Mouse (Mus musculus): ENCODE results near the gene Tanc2. TPM values are rescaled to one million over a fixed set of nuclear protein-coding genes. Genes with fewer than 3 reads are reported as not detected.

Gene Tanc2
- polyA plus RNA-seq, 1 experiment, result 0.97 TPM

DNA sequence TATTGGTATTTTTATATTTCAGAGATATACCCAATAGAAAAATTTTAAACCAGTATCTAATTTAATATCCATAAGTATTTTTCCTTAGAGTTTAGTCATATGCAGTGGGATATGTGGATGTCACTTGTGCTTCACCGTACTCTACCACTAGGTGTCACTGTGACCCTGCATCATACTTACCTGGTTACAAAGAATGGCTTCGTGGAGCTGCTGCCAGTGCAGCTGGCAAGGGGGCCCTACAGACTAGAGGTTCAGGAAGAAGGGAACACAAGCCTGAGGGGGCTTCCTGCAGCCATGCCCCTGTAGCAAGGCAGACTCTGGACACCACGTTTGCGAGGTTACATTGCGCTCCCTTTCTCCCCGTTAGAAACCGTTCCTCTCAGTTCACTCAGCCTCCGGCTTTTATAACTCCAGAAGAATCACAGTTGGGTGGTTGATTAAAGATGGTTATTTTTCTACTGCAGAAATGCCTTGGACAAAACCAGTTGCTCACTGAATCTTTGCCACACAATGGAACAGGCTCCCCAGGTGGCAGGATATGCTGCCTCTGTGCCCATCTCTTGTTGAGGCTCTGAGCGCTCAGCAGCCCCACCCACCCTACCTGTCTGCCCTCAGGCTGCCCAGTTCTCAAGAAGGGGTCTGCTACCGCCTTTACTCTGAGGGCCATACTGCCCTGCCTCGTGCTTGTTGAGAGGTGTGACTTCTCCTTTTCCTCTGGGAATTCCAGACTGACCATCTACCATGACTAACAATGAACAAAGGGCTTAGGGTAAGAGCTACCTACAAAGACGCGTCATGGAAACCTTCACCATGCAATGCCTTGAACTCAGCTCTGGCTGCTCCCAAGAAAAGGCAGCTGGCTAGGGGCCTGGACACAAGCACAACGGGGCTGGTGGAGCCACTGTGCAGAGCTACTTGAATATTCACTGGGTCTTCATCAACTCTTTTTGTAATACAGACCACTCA lies 337.6 kb downstream of the Tanc2 start:
- no peak overlapping the region for H3K4me3 ChIP-seq (replicated peaks)
- H3K4me1 ChIP-seq, result no peaks in the 10 kb centered on the region
- H3K9me3 ChIP-seq, result no peaks in the 10 kb centered on the region
- peaks cover 53% of the 10 kb centered on the region for H3K27me3 ChIP-seq (replicated peaks)
- peaks cover 20% of the 10 kb centered on the region for H3K36me3 ChIP-seq (replicated peaks; ENCODE audit: low read length)
- no peak for TF ChIP-seq GATA1 (IDR thresholded peaks at IDR 0.05; ENCODE audit: borderline replicate concordance, low read length)
- no peak for TF ChIP-seq FLI1 (IDR thresholded peaks at IDR 0.05; ENCODE audit: low read length)

DNA sequence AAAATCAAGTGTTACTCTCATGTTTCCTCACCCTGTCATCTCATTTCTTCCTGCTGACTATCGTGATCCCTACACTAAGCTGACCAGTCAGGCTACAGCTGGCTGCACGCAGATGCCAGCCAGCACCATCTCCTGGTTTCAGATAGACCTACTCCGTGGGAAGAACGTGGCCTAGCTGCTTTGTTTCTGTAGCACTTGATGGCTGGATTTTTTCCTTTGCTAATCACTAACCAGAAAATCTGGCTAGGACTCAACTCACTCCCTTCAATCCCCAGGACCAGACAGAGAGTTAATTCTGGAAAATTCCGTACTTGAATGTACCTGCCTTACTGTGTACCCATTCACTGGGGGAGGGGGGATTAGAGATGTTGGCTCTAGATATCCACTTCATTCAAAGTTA lies 338.4 kb downstream of the Tanc2 start:
- no peaks in the 10 kb centered on the region for H3K4me1 ChIP-seq
- H3K9me3 ChIP-seq, result no peaks in the 10 kb centered on the region
- TF ChIP-seq GATA1 (IDR thresholded peaks at IDR 0.05; ENCODE audit: borderline replicate concordance, low read length) (no peak), FLI1 (IDR thresholded peaks at IDR 0.05; ENCODE audit: low read length) (no peak)
- H3K4me3 ChIP-seq (replicated peaks), result no peak overlapping the region
- H3K27me3 ChIP-seq (replicated peaks), result peaks cover 60% of the 10 kb centered on the region
- H3K36me3 ChIP-seq (replicated peaks; ENCODE audit: low read length), result peaks cover 11% of the 10 kb centered on the region

DNA sequence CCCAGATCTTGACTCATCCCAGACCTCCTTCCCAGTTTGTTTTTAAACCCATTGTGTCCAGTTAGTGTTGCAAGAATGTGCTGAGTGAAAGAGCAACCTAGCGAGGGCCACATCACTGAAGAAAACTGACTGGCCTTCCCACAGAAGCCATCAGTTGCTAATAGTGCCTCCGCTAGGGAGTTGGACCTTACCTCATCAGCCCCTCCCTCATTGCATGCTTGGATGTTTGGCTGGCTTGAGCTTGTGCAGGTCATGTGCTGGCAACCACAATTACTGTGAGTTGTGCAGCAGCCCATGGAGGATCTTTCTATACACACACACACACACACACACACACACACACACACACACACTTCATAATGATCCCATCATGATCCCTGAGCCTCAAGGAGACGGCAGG lies 341.6 kb downstream of the Tanc2 start:
- Histone ChIP-seq H3K4me1 (no peaks in the 10 kb centered on the region), H3K27me3 (replicated peaks) (peaks cover 85% of the 10 kb centered on the region), H3K9me3 (no peaks in the 10 kb centered on the region), H3K36me3 (replicated peaks; ENCODE audit: low read length) (peaks cover 2% of the 10 kb centered on the region), H3K4me3 (replicated peaks) (no peak overlapping the region)
- no peak for TF ChIP-seq GATA1 (IDR thresholded peaks at IDR 0.05; ENCODE audit: borderline replicate concordance, low read length)

DNA sequence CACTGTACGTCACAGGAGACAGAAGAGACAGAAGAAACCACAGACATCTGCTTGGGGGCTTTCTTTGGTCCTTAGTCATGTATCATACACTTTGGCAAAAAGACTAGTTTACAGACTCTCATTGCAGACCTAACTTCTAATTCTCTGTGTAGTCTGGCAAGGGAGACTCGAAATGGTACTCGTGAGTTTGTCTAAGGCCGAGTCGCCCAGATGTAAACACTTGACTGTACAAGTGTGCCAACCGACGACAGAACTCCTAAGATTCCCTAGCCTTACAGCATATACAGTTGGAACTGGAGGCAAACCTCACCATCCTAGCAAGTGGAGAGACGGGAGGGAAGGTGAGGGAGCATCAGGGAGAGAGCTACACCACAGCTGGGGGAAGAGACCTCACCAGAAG lies 344.0 kb downstream of the Tanc2 start:
- Histone ChIP-seq H3K27me3 (replicated peaks) (peaks cover 96% of the 10 kb centered on the region), H3K4me1 (no peaks in the 10 kb centered on the region), H3K9me3 (no peaks in the 10 kb centered on the region), H3K36me3 (replicated peaks; ENCODE audit: low read length) (no peaks in the 10 kb centered on the region), H3K4me3 (replicated peaks) (no peak overlapping the region)
- TF ChIP-seq GATA1 (IDR thresholded peaks at IDR 0.05; ENCODE audit: borderline replicate concordance, low read length) (no peak), FLI1 (IDR thresholded peaks at IDR 0.05; ENCODE audit: low read length) (no peak)

DNA sequence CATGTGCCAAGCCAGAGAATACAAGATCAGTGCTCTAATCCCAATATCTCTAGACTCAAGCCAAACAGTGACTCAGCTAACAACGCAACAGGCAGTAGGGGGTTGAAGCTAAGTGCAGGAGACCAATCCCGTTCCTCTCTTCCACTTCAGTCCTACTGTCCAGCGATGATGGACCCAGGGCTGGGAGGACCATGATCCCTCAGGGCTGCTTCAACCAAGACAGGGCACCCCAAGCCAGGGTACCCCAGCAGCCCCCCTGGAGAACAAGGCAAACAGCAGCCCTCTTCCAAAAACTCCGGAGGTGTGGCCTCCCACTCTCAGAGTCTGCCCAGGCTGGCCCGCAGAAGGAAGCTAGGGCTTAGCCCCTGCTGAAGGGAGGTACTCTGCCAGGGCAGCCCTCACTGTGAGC lies 344.5 kb downstream of the Tanc2 start:
- no peaks in the 10 kb centered on the region for H3K9me3 ChIP-seq
- no peaks in the 10 kb centered on the region for H3K36me3 ChIP-seq (replicated peaks; ENCODE audit: low read length)
- peaks cover 96% of the 10 kb centered on the region for H3K27me3 ChIP-seq (replicated peaks)
- H3K4me3 ChIP-seq (replicated peaks), result no peak overlapping the region
- no peaks in the 10 kb centered on the region for H3K4me1 ChIP-seq
- no peak for TF ChIP-seq FLI1 (IDR thresholded peaks at IDR 0.05; ENCODE audit: low read length)
- TF ChIP-seq GATA1 (IDR thresholded peaks at IDR 0.05; ENCODE audit: borderline replicate concordance, low read length), result no peak

DNA sequence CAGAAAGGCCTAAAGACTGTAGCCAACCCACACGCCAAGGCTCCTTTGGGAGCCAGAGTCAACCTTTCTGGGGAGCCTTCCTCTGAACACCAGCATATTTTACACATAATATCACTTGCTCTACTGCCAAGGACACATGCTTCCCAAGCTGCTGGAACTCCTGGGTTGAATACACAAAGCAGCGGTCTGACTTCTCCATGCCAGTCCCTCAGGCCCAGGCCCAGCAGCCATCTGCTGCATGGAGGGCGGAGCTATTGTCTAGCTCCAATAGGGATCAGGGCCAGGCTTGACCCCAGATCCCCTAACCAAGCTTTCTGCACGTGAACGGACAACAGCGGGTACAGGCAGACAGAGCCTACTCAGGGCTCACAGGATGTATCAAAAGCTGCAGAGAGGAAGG lies 345.0 kb downstream of the Tanc2 start:
- TF ChIP-seq GATA1 (IDR thresholded peaks at IDR 0.05; ENCODE audit: borderline replicate concordance, low read length) (no peak), FLI1 (IDR thresholded peaks at IDR 0.05; ENCODE audit: low read length) (no peak)
- no peaks in the 10 kb centered on the region for H3K9me3 ChIP-seq
- no peaks in the 10 kb centered on the region for H3K36me3 ChIP-seq (replicated peaks; ENCODE audit: low read length)
- no peaks in the 10 kb centered on the region for H3K4me1 ChIP-seq
- H3K27me3 ChIP-seq (replicated peaks), result peaks cover 96% of the 10 kb centered on the region
- H3K4me3 ChIP-seq (replicated peaks), result no peak overlapping the region

DNA sequence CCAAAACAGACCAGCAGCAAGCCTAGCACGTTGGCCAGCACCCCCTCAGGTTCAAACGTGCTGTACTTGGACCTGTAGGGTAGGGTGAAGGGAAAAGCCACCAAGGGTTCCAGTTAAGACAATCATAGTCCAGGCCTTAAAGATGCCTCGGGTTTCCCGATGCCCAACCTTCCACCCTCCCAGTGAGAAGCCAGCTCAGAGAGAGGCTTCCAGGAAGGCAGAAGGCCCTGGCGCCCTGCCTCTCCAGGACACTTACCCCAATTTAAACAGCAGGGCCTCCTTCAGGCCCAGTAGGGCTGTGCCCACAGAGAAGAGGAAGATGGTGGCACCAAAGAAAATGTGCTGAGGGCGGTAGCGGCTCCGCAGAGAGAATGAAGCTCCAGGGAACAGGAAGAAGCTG lies 345.7 kb downstream of the Tanc2 start:
- H3K27me3 ChIP-seq (replicated peaks), result peaks cover 98% of the 10 kb centered on the region
- H3K9me3 ChIP-seq, result no peaks in the 10 kb centered on the region
- no peak for TF ChIP-seq FLI1 (IDR thresholded peaks at IDR 0.05; ENCODE audit: low read length)
- no peak for TF ChIP-seq GATA1 (IDR thresholded peaks at IDR 0.05; ENCODE audit: borderline replicate concordance, low read length)
- no peaks in the 10 kb centered on the region for H3K36me3 ChIP-seq (replicated peaks; ENCODE audit: low read length)
- H3K4me3 ChIP-seq (replicated peaks), result no peak overlapping the region
- H3K4me1 ChIP-seq, result no peaks in the 10 kb centered on the region

DNA sequence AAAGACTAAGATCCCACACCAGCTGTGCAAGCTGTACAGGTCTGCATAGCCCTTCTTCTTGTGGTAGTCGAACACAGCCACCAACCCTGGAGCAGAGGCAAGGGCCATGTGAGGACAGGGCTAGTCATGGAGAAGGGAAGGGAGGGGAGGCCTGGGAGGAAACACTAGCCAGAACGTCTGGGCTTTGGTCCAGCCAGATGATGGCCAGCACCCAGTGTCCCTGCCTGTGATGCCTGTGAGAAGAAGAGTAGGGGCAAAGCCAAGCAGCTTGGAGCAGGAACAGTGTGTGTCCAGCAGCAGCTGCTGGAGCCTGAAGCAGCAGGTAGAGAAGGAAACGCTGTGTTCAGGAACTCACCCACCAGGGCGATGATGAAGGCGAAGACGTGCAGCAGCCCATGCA lies 346.4 kb downstream of the Tanc2 start:
- no peaks in the 10 kb centered on the region for H3K4me1 ChIP-seq
- no peak for TF ChIP-seq FLI1 (IDR thresholded peaks at IDR 0.05; ENCODE audit: low read length)
- no peak for TF ChIP-seq GATA1 (IDR thresholded peaks at IDR 0.05; ENCODE audit: borderline replicate concordance, low read length)
- H3K36me3 ChIP-seq (replicated peaks; ENCODE audit: low read length), result no peaks in the 10 kb centered on the region
- H3K4me3 ChIP-seq (replicated peaks), result no peak overlapping the region
- peaks cover 98% of the 10 kb centered on the region for H3K27me3 ChIP-seq (replicated peaks)
- H3K9me3 ChIP-seq, result no peaks in the 10 kb centered on the region

DNA sequence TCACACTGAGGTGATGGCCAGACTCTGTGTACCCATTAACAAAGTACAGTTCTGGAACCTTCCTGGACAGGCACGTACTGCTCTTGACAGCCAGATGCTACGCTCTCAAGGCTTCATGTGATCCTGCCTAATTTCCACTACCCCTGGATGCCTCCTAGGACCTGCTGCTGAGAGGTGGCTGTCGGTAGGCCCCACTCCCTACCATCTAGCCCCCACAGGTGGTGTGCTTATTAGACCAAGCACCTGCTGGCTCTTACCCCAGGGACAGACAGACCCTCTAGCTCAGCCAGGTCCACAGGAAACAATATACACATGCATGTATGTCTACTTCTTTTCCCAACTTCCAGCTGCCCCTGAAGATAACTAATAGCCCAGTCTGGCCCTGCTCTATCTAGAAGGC lies 347.2 kb downstream of the Tanc2 start:
- Histone ChIP-seq H3K27me3 (replicated peaks) (peaks cover 99% of the 10 kb centered on the region), H3K4me1 (no peaks in the 10 kb centered on the region), H3K36me3 (replicated peaks; ENCODE audit: low read length) (no peaks in the 10 kb centered on the region), H3K9me3 (no peaks in the 10 kb centered on the region), H3K4me3 (replicated peaks) (no peak overlapping the region)
- TF ChIP-seq GATA1 (IDR thresholded peaks at IDR 0.05; ENCODE audit: borderline replicate concordance, low read length) (no peak), FLI1 (IDR thresholded peaks at IDR 0.05; ENCODE audit: low read length) (no peak)

DNA sequence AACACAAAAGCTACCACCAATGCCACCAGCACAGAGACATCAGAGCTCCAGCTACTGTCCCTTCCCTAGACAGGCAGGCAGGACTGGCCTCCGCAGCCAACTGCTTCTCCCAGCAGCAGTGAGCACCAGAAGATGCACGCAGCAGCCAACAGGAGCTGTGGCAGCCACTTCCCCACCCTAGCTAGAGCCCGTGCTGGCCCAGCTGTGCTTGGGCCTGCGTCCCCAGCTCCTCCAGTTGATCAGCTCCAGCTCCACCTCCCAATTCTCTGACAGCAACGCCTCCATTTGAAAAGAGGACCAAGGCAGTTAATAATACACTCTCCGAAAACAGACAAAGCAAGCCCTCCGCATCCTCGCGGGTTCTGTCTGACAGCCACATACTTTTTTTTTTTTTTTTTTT lies 349.0 kb downstream of the Tanc2 start:
- Histone ChIP-seq H3K36me3 (replicated peaks; ENCODE audit: low read length) (no peaks in the 10 kb centered on the region), H3K4me1 (peaks cover 7% of the 10 kb centered on the region), H3K4me3 (replicated peaks) (no peak overlapping the region), H3K27me3 (replicated peaks) (peaks cover 100% of the 10 kb centered on the region), H3K9me3 (no peaks in the 10 kb centered on the region)
- TF ChIP-seq FLI1 (IDR thresholded peaks at IDR 0.05; ENCODE audit: low read length) (no peak), GATA1 (IDR thresholded peaks at IDR 0.05; ENCODE audit: borderline replicate concordance, low read length) (no peak)

Measured in megakaryocyte, embryonic 14.5 days (primary cell).